Mouse (Mus musculus) brown adipose tissue, adult 24 weeks (tissue): ENCODE results near the gene Gng3. TPM values are rescaled to one million over a fixed set of nuclear protein-coding genes. Genes with fewer than 3 reads are reported as not detected.

Experiments used
- H3K27ac ChIP-seq: fragments of 200-500 bp; replicated peaks from 2 replicates; pipeline ENCODE4 v1.5.1; 2012; ENCODE audit warnings: low read depth, mild to moderate bottlenecking, low read length
- H3K4me1 ChIP-seq: fragments of 200-500 bp; 2 replicates; pipeline ENCODE4 v1.6.1; 2012; ENCODE audit warnings: low read length, mixed read lengths; ENCODE audit not compliant: control insufficient read depth, insufficient read depth, insufficient read length
- H3K4me3 ChIP-seq: fragments of 200-500 bp; 2 replicates; pipeline ENCODE4 v1.5.1; 2012; ENCODE audit warnings: low read depth, mild to moderate bottlenecking, low read length, moderate library complexity; ENCODE audit not compliant: insufficient read depth
- polyA plus RNA-seq: library from polyadenylated mRNA; stranded (reverse); fragments of >200 nt; gene quantifications from 2 replicates; pipeline ENCODE4 v1.2.4, GENCODE M21; 2012; ENCODE audit not compliant: missing spikeins, insufficient read depth, insufficient read length

Gng3 gene
- polyA plus RNA-seq, 1 experiment, result not detected

GRCm38 (mm10) chr19:8802130-8802821 lies 36.7 kb downstream of the Gng3 start, which contains the start of gene Zbtb3:
Gene Zbtb3, plus strand, starts transcription at chr19:8802555.
- H3K4me1 ChIP-seq, result 0 out of 2 replicates have a peak, but pooled peaks cover 10% of the 10 kb centered on the region
- H3K4me3 ChIP-seq, result peak within 1 kb of the TSS; percentile 72
- H3K27ac ChIP-seq, result peak within 1 kb of the TSS; percentile 54

- peak overlapping the region; percentile 43; the same call in 1 of the 2 replicates for H3K4me3 ChIP-seq
- H3K4me1 ChIP-seq, result 0 out of 2 replicates have a peak, but pooled peaks cover 10% of the 10 kb centered on the region
- H3K27ac ChIP-seq, result peak overlapping the region; percentile 65
These were observed 40.1 kb downstream of the Gng3 start for GRCm38 (mm10) chr19:8798947-8799315.

GRCm38 (mm10) chr19:8798264-8798946 lies 40.6 kb downstream of the Gng3 start, which contains the start of gene Polr2g:
Gene Polr2g, minus strand, starts transcription at chr19:8798577.
- H3K27ac ChIP-seq, result peak within 1 kb of the TSS; percentile 65
- H3K4me3 ChIP-seq, result peak within 1 kb of the TSS; percentile 83
- H3K4me1 ChIP-seq, result 0 out of 2 replicates have a peak, but pooled peaks cover 10% of the 10 kb centered on the region

GRCm38 (mm10) chr19:8790171-8790570 lies 48.8 kb downstream of the Gng3 start:
- Histone ChIP-seq H3K27ac (no peak overlapping the region), H3K4me1 (peaks cover 2% of the 10 kb centered on the region; the same call in 1 of the 2 replicates), H3K4me3 (no peak overlapping the region)

GRCm38 (mm10) chr19:8789171-8789570 lies 49.8 kb downstream of the Gng3 start:
- peaks cover 7% of the 10 kb centered on the region; the same call in 1 of the 2 replicates for H3K4me1 ChIP-seq
- H3K4me3 ChIP-seq, result no peak overlapping the region
- H3K27ac ChIP-seq, result no peak overlapping the region

GRCm38 (mm10) chr19:8788521-8788920 lies 50.5 kb downstream of the Gng3 start:
- Histone ChIP-seq H3K4me1 (peaks cover 7% of the 10 kb centered on the region; the same call in 1 of the 2 replicates), H3K27ac (no peak overlapping the region), H3K4me3 (no peak overlapping the region)

Other genes starting within 250 kb of the Gng3 start
- gene Slc22a8, start 247.9 kb downstream of the Gng3 start, polyA plus RNA-seq, result not detected in 2 replicates
- gene Slc22a6, start 221.2 kb downstream of the Gng3 start, polyA plus RNA-seq, result not detected in 2 replicates
- gene Chrm1, start 175.4 kb downstream of the Gng3 start, polyA plus RNA-seq, result not detected in 2 replicates
- 32.8 and 41.0 TPM in 2 replicates for gene Slc3a2, start 115.8 kb downstream of the Gng3 start, polyA plus RNA-seq
- 28.2 and 31.8 TPM in 2 replicates for gene Wdr74, start 103.4 kb downstream of the Gng3 start, polyA plus RNA-seq
- not detected in 2 replicates for gene 1700092M07Rik, start 98.5 kb downstream of the Gng3 start, polyA plus RNA-seq
- 30.7 and 43.6 TPM in 2 replicates for gene Stx5a, start 97.8 kb downstream of the Gng3 start, polyA plus RNA-seq
- gene Nxf1, start 82.1 kb downstream of the Gng3 start, polyA plus RNA-seq, result 51.6 and 58.1 TPM in 2 replicates
- gene Tmem223, start 68.2 kb downstream of the Gng3 start, polyA plus RNA-seq, result 140 and 154 TPM in 2 replicates
- gene Tmem179b, start 64.7 kb downstream of the Gng3 start, polyA plus RNA-seq, result 34.0 and 34.8 TPM in 2 replicates
- gene Taf6l, start 52.8 kb downstream of the Gng3 start, polyA plus RNA-seq, result 4.2 and 8.6 TPM in 2 replicates
- 68.9 and 71.7 TPM in 2 replicates for gene Polr2g, start 40.6 kb downstream of the Gng3 start, polyA plus RNA-seq
- 1.2 and 2.8 TPM in 2 replicates for gene Zbtb3, start 36.6 kb downstream of the Gng3 start, polyA plus RNA-seq
- gene Ttc9c, start 19.9 kb downstream of the Gng3 start, polyA plus RNA-seq, result 27.1 and 28.9 TPM in 2 replicates
- gene Hnrnpul2, start 19.2 kb downstream of the Gng3 start, polyA plus RNA-seq, result 31.0 and 31.1 TPM in 2 replicates
- 17.2 and 39.8 TPM in 2 replicates for gene AC129217.1, start 9.4 kb downstream of the Gng3 start, polyA plus RNA-seq
- gene Bscl2, start 1.7 kb downstream of the Gng3 start, polyA plus RNA-seq, result 212 and 233 TPM in 2 replicates
- gene Lrrn4cl, start 11.6 kb upstream of the Gng3 start, polyA plus RNA-seq, result 3.3 and 10.5 TPM in 2 replicates
- 188 and 228 TPM in 2 replicates for gene Ubxn1, start 32.3 kb upstream of the Gng3 start, polyA plus RNA-seq
- 88.3 and 93.3 TPM in 2 replicates for gene Uqcc3, start 41.7 kb upstream of the Gng3 start, polyA plus RNA-seq
- gene Lbhd1, start 44.5 kb upstream of the Gng3 start, polyA plus RNA-seq, result 11.9 and 20.2 TPM in 2 replicates
- gene Gm49403, start 44.7 kb upstream of the Gng3 start, polyA plus RNA-seq, result not detected in 2 replicates
- gene 1810009A15Rik, start 49.7 kb upstream of the Gng3 start, polyA plus RNA-seq, result 36.6 and 59.8 TPM in 2 replicates
- 6.2 TPM in 1 of 2 replicates, not detected in the other for gene Gm49416, start 49.7 kb upstream of the Gng3 start, polyA plus RNA-seq
- 4.8 and 5.9 TPM in 2 replicates for gene Ints5, start 53.8 kb upstream of the Gng3 start, polyA plus RNA-seq
- 49.7 and 56.8 TPM in 2 replicates for gene Ganab, start 58.9 kb upstream of the Gng3 start, polyA plus RNA-seq
- 30.2 and 30.8 TPM in 2 replicates for gene B3gat3, start 81.2 kb upstream of the Gng3 start, polyA plus RNA-seq
- gene Rom1, start 90.2 kb upstream of the Gng3 start, polyA plus RNA-seq, result 4.5 and 11.4 TPM in 2 replicates
- 11.6 and 12.9 TPM in 2 replicates for gene Eml3, start 90.4 kb upstream of the Gng3 start, polyA plus RNA-seq
- 28.2 and 30.6 TPM in 2 replicates for gene Mta2, start 102.7 kb upstream of the Gng3 start, polyA plus RNA-seq
- 6.9 and 7.5 TPM in 2 replicates for gene Tut1, start 114.7 kb upstream of the Gng3 start, polyA plus RNA-seq
- 134 and 135 TPM in 2 replicates for gene Eef1g, start 127.8 kb upstream of the Gng3 start, polyA plus RNA-seq
- 133 and 177 TPM in 2 replicates for gene Ahnak, start 150.1 kb upstream of the Gng3 start, polyA plus RNA-seq
- gene Scgb1a1, start 248.8 kb upstream of the Gng3 start, polyA plus RNA-seq, result not detected in 2 replicates